Mouse (Mus musculus) frontal cortex, adult 2 months (tissue): ENCODE results near the gene Cela3a. TPM values are rescaled to one million over a fixed set of nuclear protein-coding genes. Genes with fewer than 3 reads are reported as not detected.

Experiments used
- polyA plus RNA-seq: library from polyadenylated mRNA; depleted of rRNA; stranded (reverse); fragments of >200 nt; gene quantifications from 2 replicates; pipeline ENCODE4 v1.2.3, GENCODE M21; 2012; rRNA removed

Cela3a gene
- polyA plus RNA-seq, 1 experiment = not detected

Other genes with a start within 250 kb of the Cela3a start
- 8.7 and 9.6 TPM in 2 replicates for gene Wnt4, start 132.3 kb downstream of the Cela3a start, polyA plus RNA-seq
- 419 and 422 TPM in 2 replicates for gene Cdc42, start 52.1 kb downstream of the Cela3a start, polyA plus RNA-seq
- gene Cela3b, start 20.7 kb upstream of the Cela3a start, polyA plus RNA-seq = 0.15 TPM in 1 of 2 replicates, not detected in the other
- gene 1700013G24Rik, start 43.5 kb upstream of the Cela3a start, polyA plus RNA-seq = not detected in 2 replicates
- gene Hspg2, start 59.0 kb upstream of the Cela3a start, polyA plus RNA-seq = 3.5 and 4.0 TPM in 2 replicates
- gene Ldlrad2, start 164.8 kb upstream of the Cela3a start, polyA plus RNA-seq = not detected in 2 replicates
- 171 and 180 TPM in 2 replicates for gene Usp48, start 184.0 kb upstream of the Cela3a start, polyA plus RNA-seq